Mouse (Mus musculus) gastrocnemius, adult 18-20 months (tissue): ENCODE data around the gene Tubgcp3. TPM values are rescaled to one million over a fixed set of nuclear protein-coding genes. Genes with fewer than 3 reads are reported as not detected.
"Not testable (repeated sequence)": the region's sequence is repeated elsewhere in the genome, so short reads cannot be mapped to it uniquely, and the experiment has no call there.

Experiments used
- DNase-seq: peaks from one replicate; pipeline ENCODE4 v3.0.0; 2021; ENCODE audit warnings: low spot score
- total RNA-seq, 2 experiments: library from RNA; stranded (reverse); gene quantifications; 2 replicates each; pipeline ENCODE4 v1.2.3; 2021

Gene Tubgcp3
- total RNA-seq, 2 experiments from 2014 or later: 7.8 to 8.1 TPM

- no peak for DNase-seq
Measured at GRCm38 (mm10) chr8:12644341-12644740, 27.7 kb downstream of the Tubgcp3 start.

- no peak for DNase-seq
Measured at GRCm38 (mm10) chr8:12641527-12641926, 30.5 kb downstream of the Tubgcp3 start.

GRCm38 (mm10) chr8:12638446-12638845 is 33.6 kb downstream of the Tubgcp3 start:
- no peak for DNase-seq

DNA sequence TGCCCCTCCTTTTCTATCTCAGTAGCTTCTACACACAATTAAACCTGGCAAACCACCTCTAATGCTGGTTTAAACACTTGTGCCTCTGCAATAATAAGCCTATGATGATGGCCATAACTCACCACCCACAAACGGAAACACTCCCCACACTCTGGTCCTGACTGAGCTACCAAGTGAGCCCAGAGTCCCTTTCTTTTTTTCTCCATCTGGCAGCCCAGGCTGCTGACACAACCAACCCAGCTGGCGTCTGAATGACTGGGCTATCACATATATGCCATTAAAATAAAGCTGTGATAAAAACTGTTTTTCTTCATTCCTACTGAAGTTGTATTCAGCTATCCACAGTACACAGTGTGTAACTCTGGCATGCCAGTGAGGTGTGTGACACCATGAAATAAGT is 36.7 kb downstream of the Tubgcp3 start:
- DNase-seq: no peak

DNA sequence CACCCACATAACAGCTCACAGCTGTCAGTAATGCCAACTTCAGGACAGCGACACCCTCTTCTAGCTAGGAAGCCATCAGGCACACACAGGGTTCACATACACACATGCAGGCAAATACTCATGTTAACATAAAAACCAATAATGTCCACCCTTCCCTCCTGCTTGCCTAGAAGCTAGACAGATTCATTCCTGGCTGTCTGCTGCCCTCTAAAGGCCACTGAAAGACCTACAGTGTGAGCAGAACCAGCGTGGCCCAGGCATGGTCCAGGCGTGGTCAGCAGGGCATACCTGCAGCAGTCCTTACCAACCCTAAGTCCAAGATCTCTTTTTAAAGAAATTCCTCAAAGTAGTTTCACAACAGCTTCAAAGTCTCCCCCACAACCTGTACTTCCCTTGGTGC is 43.0 kb downstream of the Tubgcp3 start:
- DNase-seq: peak; percentile 39

DNA sequence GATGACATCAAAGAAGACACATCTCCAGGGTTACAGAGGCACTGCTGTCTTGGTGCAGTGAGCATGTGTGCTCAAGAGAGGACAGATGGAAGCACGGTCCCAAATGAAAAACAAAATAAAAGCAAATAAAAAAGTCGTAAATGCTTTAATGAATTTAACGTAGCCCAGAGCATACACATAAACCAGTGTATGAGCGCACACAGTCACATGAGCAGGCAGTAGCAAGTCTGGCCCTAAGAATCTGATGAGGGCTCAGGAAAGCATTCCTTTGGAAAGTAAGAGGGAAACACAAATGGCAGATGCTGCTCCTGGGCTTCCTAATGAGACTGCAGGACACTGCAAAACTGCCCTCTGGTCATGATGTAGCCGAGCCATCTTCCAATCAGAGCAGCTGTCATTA is 46.2 kb downstream of the Tubgcp3 start:
- no peak for DNase-seq

GRCm38 (mm10) chr8:12621550-12622222 is 50.4 kb downstream of the Tubgcp3 start:
- no peak for DNase-seq

DNA sequence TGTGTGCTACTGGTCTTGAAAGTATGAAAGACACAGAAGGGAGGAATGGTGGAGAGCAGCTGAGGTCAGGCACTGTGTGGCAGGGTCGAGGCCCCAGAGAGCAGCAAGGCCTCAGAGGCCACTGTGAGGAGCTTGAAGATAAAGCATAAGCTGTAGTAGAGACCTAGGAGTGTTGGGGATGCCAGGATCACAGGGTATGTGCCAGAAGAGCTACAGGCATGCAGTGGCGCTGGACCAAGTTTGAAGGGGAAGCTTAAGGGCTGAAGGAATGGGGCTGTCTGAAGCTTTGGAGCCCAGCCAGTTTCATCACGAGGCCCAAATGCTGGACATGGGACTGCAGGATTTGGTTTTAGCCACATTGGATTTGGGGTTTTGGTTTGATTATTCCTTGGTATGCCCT is 54.7 kb downstream of the Tubgcp3 start:
- not testable (repeated sequence) for DNase-seq

DNA sequence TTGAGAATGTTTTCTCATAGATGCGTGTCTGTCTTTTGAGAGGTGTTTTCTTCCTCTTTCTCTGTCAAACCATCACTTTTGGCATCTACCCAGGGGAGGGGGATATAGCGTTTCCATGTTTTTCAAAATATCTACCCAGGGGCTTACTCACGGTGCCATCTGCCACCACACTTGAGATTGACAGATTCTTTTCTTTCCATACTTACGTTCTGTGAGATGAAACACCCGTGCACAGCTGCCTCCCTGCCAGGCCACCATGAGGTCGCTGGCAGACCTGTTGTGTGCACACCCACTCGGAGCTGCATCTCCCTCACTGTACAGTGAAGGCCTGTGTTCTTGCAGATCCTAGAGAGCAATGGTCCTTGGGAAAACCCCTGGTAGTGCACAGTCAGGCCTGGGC is 58.8 kb downstream of the Tubgcp3 start:
- no peak for DNase-seq

DNA sequence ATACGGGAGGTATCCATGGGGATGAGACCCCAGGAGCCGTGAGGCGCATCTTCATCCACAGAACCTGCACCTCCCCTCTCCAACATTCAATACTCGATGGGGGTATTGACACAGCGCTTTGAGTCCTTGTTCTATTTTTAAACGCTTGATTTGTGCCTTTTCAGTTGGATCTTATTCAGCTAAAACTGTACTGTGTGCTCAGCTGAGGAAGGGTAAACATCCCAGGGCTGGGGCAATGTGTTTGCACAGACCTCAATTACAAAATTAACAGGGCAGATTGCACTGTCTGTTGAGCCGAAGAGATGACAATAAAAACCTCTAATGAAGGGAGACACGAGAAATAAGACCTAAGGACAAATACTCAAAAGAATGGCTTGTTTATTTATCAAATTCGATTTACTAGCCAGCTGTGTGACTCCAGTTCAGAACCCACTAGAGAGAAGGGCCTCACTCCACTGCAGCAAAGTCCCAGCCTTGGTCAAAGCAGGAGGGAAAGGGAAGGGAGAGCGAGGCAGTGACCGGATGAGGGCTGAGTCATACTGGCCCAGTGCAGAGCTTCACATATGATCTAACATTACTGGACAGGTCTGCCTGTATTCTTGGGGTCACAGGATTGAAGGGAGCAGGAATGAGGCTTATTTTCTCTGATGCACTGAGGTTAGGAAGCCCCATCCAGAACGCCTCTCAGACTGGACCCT is 62.1 kb downstream of the Tubgcp3 start:
- DNase-seq: no peak

- DNase-seq: no peak
Measured at GRCm38 (mm10) chr8:12608810-12609209, 63.2 kb downstream of the Tubgcp3 start.

DNA sequence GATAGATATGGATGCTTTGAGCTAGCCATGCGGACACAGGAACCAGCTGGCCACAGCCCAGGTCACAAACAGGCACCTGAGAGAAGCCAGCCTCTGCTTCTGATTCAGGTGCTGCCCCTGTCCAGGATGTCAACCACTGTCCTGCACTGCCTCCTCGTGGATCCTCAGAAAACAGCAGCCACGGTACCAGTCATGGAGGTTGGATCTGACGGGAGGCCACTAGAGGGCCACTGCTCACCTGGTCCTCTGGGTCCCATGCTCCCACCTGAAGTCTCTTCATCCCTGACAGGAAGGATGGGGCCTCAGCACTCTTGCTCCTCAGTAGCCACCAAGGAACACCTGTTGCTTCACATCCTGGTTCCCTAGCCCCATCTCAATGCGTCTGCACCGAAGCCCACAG is 64.8 kb downstream of the Tubgcp3 start:
- DNase-seq: peak; percentile 64

DNA sequence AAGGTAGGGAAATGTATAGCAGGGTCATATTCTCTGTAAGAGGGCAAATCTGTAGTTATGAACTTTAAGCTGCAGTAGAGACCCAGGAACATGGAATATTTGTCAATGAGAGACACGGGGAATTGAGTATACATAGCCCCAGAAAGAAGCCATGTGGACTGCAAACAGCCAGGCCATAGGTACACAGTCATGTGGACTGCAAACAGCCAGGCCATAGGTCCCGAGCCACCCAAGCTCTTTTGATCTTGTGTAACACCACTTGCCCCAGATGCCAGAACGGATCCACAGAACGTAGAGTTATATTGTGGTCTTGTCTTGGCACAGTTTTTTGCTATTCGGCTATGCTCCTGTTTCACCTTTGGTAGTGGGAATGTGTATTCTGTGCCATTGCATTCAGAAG is 88.3 kb downstream of the Tubgcp3 start:
- DNase-seq: no peak

DNA sequence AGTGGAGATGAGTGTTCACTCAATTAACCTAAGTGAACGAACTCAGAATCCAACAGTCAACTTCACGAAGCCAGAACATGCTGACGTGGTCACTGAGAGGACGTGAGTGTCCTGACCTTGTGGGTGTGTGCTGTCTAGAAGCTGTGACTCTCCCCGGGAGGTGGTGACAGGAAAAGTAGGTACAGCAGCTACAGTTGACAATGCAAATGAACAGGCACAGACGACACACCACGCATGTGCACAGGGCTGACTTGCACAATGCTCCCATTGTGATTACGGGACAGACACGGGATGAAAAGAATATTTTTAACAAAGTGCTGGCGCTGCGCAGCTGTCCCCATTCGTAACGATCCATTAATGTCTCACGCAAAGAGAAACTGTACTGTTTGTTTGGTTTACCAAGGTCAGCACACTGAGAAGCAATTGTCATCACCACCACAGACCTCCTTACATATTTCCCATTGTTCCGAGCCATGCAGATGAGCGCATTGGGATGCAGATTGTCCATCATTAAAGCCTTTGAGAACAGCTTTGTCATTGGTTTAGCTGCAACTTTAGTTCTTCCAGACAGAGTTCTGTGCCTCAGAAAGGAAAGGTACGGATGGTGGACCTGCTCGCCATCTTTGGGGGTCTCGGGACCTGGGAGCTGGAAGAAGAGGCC is 92.6 kb downstream of the Tubgcp3 start:
- not testable (repeated sequence) for DNase-seq

- no peak for DNase-seq
Measured at GRCm38 (mm10) chr8:12576739-12577138, 95.3 kb downstream of the Tubgcp3 start.

GRCm38 (mm10) chr8:12576003-12576402 is 96.0 kb downstream of the Tubgcp3 start:
- no peak for DNase-seq

GRCm38 (mm10) chr8:12572814-12573534 is 99.1 kb downstream of the Tubgcp3 start, which contains the start of gene Spaca7:
Gene Spaca7, plus strand, starts transcription at chr8:12573029.
- no peak for DNase-seq

- DNase-seq: no peak
Measured at GRCm38 (mm10) chr8:12566509-12566908, 105.5 kb downstream of the Tubgcp3 start.

DNA sequence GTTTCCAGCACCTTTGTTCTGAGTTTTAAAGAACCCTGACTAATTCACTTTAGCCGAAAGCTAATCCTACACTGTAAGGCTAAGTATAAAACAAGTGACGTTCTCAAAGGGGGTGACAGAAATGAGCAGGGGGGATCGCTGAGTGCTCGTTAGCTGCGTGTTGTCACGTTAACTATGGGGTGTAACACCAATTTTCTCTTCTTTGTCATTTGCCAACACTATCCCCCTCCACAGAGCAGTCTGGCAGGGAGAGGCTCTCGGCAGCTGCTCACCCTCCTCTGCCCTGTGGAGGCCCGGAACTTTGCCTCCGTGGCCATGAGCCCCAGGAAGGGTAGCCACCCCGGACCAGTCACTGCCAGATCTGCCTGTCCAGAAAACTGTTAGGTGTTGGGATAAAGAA is 106.6 kb downstream of the Tubgcp3 start:
- DNase-seq: no peak

DNA sequence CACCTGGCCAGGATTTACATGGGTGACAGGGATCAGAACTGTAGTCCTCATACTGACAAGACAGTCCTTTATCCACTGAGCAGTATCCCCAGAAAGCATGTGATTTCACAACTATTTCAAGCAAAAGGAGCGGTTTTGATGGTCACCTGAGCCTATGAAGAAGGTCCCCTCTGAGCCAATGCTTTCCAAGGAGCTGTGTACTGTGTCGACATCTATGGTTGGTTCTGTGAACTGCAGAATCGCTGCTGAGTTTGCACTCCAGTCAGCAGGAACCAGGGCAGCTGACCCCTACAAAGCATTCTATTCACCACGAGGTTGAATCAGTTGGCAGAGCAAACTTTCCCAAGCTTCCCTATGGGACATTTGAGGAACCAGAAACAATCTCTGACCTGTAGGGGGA is 107.7 kb downstream of the Tubgcp3 start:
- no peak for DNase-seq
